Mouse (Mus musculus) left cerebral cortex, postnatal 36 days (tissue): ENCODE data around the gene Mecr. TPM values are rescaled to one million over a fixed set of nuclear protein-coding genes. Genes with fewer than 3 reads are reported as not detected.

Experiments used
- DNase-seq, 2 experiments: peaks; one replicate each; pipeline ENCODE4 v3.0.0; 2021 to 2022; ENCODE audit warnings: low spot score in 2 of 2, mixed read lengths in 1 of 2
- intact Hi-C: fragments of 180-260 bp; cut with DNase I; formaldehyde crosslinking; loops from one replicate; pipeline ENCODE4 v1.15.1; 2025
- total RNA-seq, 2 experiments: library from RNA; stranded (reverse); gene quantifications; 2 replicates each; pipeline ENCODE4 v1.2.3; 2021

Gene Mecr
- total RNA-seq, 2 experiments from 2014 or later: 27.1 to 32.4 TPM

- intact Hi-C loops: loop anchor here (10.0 kb wide), 1 partner anchor 348 kb away; no protein-coding TSS in a partner anchor
- DNase-seq: no peak
Observed at GRCm38 (mm10) chr4:131832759-131833407, 10.4 kb upstream of the Mecr start.

DNA sequence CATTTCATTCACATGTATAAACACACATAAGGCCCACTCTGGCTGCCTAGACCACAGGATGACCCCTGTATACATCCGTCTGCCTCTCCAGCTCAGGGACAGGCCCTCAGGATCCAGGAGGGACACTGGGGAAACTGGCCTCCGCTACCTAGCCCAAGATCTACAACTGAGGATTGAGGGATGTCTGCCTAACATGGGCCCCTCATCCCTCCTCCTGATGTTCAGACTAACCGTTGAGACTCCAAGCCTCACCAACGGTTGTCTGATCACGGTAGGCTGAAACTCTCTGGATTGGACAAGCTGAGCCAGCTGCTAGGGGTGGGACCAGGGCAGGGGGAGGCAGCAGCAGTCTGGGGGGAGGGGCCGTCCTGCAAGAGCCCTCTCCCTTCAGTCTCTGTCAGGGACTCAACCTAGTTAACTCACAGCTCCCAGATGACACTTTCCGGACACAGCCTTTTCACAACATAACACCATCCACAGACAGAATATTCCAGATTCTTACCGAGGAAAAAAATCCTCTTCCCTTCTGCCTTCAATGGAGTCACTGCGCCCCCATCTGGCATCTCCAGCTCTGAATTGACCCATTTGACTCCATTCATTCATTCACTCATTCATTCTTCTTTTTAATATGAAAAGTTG, 9.2 kb upstream of the Mecr start:
- intact Hi-C loops: loop anchor here (10.0 kb wide), 1 partner anchor 349 kb away; no protein-coding TSS in a partner anchor

GRCm38 (mm10) chr4:131836351-131836881, 6.9 kb upstream of the Mecr start:
- DNase-seq: peak in 1 of 2 experiments; percentile 25
- intact Hi-C loops: loop anchor here (5.0 to 10.0 kb wide), 5 partner anchors 54 to 584 kb away; no protein-coding TSS in a partner anchor

More for the DNA sequence above, 9.2 kb upstream of the Mecr start:
- no peak for DNase-seq

DNA sequence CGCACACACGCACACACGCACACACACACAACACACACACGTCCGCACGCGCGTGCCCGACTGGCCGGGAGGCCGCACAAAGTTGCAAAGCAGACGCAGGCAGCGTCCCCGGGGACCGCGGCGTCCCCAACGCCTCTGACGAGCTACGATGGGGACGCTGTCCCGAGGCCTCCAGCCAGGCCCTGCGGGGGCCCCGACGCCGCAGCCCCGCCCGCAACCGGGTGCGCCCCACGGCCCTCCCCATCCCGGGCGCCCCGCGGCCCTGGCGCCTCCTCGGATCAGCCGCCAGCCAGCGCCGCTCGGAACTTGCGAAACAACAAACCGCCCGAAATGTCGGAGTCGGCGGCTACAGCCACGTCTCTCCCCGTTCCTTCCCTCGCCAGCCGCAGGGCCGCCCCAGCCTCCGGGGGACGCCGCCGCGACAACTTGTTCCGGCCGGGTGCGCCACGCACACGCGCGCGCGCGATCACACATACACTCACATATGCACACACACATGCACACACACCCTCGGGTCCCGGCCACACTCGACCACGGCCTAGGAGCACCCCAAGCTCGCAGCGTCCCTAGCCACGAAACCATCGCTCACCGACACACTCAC, 6.3 kb upstream of the Mecr start:
- intact Hi-C loops: loop anchor here (5.0 to 10.0 kb wide), 5 partner anchors 55 to 585 kb away; no protein-coding TSS in a partner anchor
- DNase-seq: peak; percentile 25 to 47

- DNase-seq: peak; percentile 89
- intact Hi-C loops: loop anchor here (1.0 to 10.0 kb wide), 6 partner anchors 56 to 878 kb away; no protein-coding TSS in a partner anchor
Observed at GRCm38 (mm10) chr4:131837872-131838524, 5.3 kb upstream of the Mecr start, which contains the start of gene Ptpru. Gene Ptpru, minus strand, starts transcription at chr4:131838288.

- no peak for DNase-seq
- intact Hi-C loops: loop anchor here (10.0 kb wide), 1 partner anchor 951 kb away; no protein-coding TSS in a partner anchor
Observed at GRCm38 (mm10) chr4:131845991-131846778, 2.9 kb downstream of the Mecr start.

- DNase-seq: no peak
- intact Hi-C loops: loop anchor here (10.0 kb wide), 1 partner anchor 953 kb away; no protein-coding TSS in a partner anchor
Observed at GRCm38 (mm10) chr4:131848082-131848481, 4.8 kb downstream of the Mecr start.

DNA sequence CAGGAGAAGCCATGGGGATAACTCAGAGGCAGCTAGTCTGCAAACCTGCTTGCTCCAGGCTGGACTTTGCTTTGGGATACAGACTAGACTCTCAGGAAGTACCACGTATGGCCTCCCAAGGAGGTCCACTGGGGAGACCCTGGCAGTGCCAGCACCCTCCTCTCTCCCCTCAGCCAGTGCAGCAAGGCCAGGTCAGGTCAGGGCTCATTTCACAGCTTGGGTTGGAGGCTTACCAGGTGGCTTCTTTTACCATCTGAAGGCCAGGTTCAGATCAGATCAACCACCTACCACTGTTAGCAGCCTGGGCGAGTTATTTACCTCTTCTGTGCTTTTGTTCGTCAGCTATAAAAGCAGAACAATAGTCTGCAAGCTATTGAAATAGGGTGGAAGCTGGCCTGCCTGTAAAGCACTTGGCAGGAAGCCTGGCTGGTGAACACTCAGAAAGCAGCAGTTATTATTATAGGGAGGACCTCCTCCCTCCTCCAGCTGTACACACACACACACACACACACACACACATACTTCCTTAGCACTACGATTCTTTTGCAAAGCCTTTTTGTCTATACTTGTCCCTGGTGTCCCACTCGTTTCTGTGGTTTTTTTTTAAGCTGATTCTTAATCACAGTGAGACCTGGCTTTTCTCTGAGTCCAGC, 6.8 kb downstream of the Mecr start:
- intact Hi-C loops: loop anchor here (10.0 kb wide), 2 partner anchors 955 to 1875 kb away; no protein-coding TSS in a partner anchor
- DNase-seq: peak; percentile 39 to 47

GRCm38 (mm10) chr4:131854950-131855349, 11.7 kb downstream of the Mecr start:
- DNase-seq: no peak
- intact Hi-C loops: loop anchor here (10.0 kb wide), 1 partner anchor 1880 kb away; no protein-coding TSS in a partner anchor

DNA sequence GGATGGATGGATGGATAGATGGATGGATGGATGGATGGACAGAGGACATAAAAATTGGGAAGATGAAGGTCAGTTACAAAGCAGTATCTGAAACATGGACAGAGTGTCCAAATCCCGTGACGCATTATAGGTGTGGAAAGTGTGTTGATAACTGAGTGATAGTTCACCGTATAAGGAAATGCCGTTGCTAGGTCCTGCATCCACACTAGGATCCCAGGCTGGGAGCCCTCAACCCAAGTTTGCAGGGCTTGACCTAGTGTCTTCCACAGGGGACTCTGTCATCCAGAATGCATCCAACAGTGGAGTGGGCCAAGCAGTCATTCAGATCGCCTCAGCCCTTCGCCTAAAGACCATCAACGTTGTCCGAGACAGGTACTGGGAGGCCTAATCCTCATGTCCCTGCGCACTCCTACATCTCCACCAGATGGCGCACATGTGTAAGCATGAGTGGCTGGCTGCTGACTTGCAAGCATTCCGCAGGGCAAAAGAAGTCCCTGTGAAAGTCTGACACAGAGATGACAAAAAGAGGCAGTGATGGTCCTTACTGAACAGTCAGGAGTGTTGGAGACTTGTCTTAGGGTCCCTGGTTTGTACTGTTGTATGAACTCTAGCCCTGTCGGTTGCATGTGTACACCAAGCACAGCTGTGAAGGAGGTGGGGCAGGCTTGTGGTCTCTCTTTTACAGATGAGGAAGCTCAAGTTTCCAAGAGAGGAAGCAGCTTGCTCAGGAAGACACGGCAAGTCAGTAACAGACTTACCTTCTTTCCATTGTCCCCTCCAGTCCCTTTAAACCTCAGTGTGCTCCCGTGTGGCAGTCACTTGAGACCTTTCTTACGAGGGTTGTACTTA, 17.4 kb downstream of the Mecr start:
- peak; percentile 69 to 82 for DNase-seq
- intact Hi-C loops: loop anchor here (2.0 to 10.0 kb wide), 3 partner anchors 116 to 314 kb away; no protein-coding TSS in a partner anchor

- intact Hi-C loops: loop anchor here (2.0 to 10.0 kb wide), 3 partner anchors 115 to 313 kb away; no protein-coding TSS in a partner anchor
Observed at GRCm38 (mm10) chr4:131861341-131861739, 18.1 kb downstream of the Mecr start.

GRCm38 (mm10) chr4:131872672-131873292, 29.5 kb downstream of the Mecr start:
- intact Hi-C loops: no loop called here
- no peak for DNase-seq

More at GRCm38 (mm10) chr4:131861341-131861739, 18.1 kb downstream of the Mecr start:
- DNase-seq: no peak

DNA sequence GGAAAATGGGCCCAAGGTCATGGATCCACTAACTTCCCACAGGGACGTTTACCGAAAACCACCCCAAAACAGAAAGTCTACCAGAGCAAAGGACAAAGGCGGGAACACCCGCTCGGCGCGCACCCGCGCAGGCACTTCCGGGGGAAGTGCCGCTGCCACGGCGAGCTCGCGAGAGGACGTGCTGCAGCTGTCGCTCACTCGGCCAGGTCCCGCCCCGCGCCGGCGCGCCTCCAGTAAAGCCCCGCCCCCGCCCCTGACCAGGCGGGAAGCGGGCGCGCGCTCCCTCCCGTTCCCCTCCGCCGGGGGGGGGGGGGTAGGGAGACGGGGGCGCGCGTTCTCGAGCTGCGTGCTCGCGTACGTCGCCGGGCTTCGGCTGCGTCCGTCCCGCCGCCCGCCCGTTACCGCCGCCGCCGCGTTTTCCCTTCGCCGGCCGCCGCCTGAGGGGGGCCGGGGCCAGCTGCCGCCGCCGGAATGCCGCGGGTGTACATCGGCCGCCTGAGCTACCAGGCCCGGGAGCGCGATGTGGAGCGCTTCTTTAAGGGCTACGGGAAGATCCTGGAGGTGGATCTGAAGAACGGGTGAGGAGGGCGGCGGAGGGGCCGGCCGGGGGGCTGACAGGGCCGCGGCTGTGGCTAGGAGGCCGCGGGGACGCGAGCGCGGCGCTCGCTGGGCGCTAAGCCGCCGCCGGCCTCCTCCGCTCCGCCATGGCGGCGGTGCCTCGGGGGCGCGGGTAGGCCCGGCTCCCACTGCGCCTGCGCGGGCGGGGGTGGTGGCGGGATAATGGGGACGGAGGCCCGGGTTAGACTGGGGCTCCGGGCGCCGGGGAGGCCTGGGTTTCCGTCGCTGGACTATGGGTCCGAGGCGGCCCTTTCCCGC, 30.3 kb downstream of the Mecr start, which contains the start of gene Srsf4:
TSS of gene Srsf4 (plus strand) at position 325 of the 876 bp plus-strand sequence.
- intact Hi-C loops: no loop called here
- peak; percentile 89 to 95 for DNase-seq

DNA sequence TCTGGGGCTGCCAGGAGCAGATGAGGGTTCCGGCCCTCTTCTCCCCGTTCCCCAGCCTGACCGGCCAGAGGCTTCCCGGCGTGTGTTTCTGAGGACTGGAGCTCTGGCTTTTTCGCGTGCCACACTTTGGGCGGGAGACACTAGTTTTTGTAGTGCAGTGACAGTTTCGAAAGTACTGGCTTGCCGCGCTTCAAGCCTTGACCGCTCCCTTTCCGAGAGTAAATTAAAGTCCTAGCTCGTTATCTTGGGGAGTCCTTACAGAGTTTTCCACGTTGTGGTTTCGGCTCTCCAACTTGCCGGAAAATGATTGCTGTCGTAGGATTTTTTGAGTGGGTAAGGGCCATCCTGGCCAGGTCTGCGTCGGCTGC, 30.9 kb downstream of the Mecr start:
- intact Hi-C loops: no loop called here
- no peak for DNase-seq

GRCm38 (mm10) chr4:131874567-131874966, 31.3 kb downstream of the Mecr start:
- intact Hi-C loops: no loop called here
- DNase-seq: no peak

- intact Hi-C loops: no loop called here
- no peak for DNase-seq
Observed at GRCm38 (mm10) chr4:131875242-131875641, 32.0 kb downstream of the Mecr start.
